Mouse (Mus musculus): Measurements from ENCODE around the gene Son. TPM values are rescaled to one million over a fixed set of nuclear protein-coding genes. Genes with fewer than 3 reads are reported as not detected.

The Son gene
- polyA plus RNA-seq, 1 experiment from 2014 or later = 111 TPM

- Histone ChIP-seq H3K9me3 (no peaks in the 10 kb centered on the region), H3K27ac (no peak overlapping the region), H3K27me3 (ENCODE audit: poor library complexity, severe bottlenecking) (no peaks in the 10 kb centered on the region), H3K4me1 (peaks cover 7% of the 10 kb centered on the region), H3K4me3 (no peak overlapping the region), H3K36me3 (replicated peaks) (peaks cover 79% of the 10 kb centered on the region)
- no peak for DNase-seq (ENCODE audit: extremely low spot score, low spot score)
- 93% methylated on average over 13 of the region's 13 CpGs for WGBS
Measured at GRCm38 (mm10) chr16:91701908-91702307, 54.6 kb downstream of the Son start.

GRCm38 (mm10) chr16:91702771-91703188, 55.5 kb downstream of the Son start:
- DNase-seq (ENCODE audit: extremely low spot score, low spot score) = no peak
- H3K27ac ChIP-seq = no peak overlapping the region
- H3K9me3 ChIP-seq = no peaks in the 10 kb centered on the region
- 68% methylated on average over 3 of the region's 3 CpGs for WGBS
- no peak overlapping the region for H3K4me3 ChIP-seq
- no peaks in the 10 kb centered on the region for H3K27me3 ChIP-seq (ENCODE audit: poor library complexity, severe bottlenecking)
- H3K4me1 ChIP-seq = peaks cover 7% of the 10 kb centered on the region
- peaks cover 78% of the 10 kb centered on the region for H3K36me3 ChIP-seq (replicated peaks)

GRCm38 (mm10) chr16:91704603-91705340, 57.5 kb downstream of the Son start:
- Histone ChIP-seq H3K4me1 (peaks cover 7% of the 10 kb centered on the region), H3K36me3 (replicated peaks) (peaks cover 75% of the 10 kb centered on the region), H3K9me3 (no peaks in the 10 kb centered on the region), H3K27me3 (ENCODE audit: poor library complexity, severe bottlenecking) (no peaks in the 10 kb centered on the region), H3K27ac (no peak overlapping the region), H3K4me3 (no peak overlapping the region)
- DNase-seq (ENCODE audit: extremely low spot score, low spot score) = no peak
- WGBS = 87% methylated on average over 14 of the region's 14 CpGs

GRCm38 (mm10) chr16:91710241-91710640, 62.9 kb downstream of the Son start:
- H3K4me1 ChIP-seq = no peaks in the 10 kb centered on the region
- no peaks in the 10 kb centered on the region for H3K9me3 ChIP-seq
- peaks cover 83% of the 10 kb centered on the region for H3K36me3 ChIP-seq (replicated peaks)
- H3K27ac ChIP-seq = no peak overlapping the region
- WGBS = 91% methylated on average over 7 of the region's 7 CpGs
- no peak overlapping the region for H3K4me3 ChIP-seq
- H3K27me3 ChIP-seq (ENCODE audit: poor library complexity, severe bottlenecking) = no peaks in the 10 kb centered on the region
- no peak for DNase-seq (ENCODE audit: extremely low spot score, low spot score)

GRCm38 (mm10) chr16:91716927-91717349, 69.6 kb downstream of the Son start:
- 87% methylated on average over 11 of the region's 11 CpGs for WGBS
- Histone ChIP-seq H3K4me3 (no peak overlapping the region), H3K36me3 (replicated peaks) (peaks cover 79% of the 10 kb centered on the region), H3K27ac (no peak overlapping the region), H3K4me1 (no peaks in the 10 kb centered on the region), H3K9me3 (no peaks in the 10 kb centered on the region), H3K27me3 (ENCODE audit: poor library complexity, severe bottlenecking) (no peaks in the 10 kb centered on the region)
- no peak for DNase-seq (ENCODE audit: extremely low spot score, low spot score)

GRCm38 (mm10) chr16:91717399-91717798, 70.1 kb downstream of the Son start:
- peak overlapping the region; percentile 8; the same call in 1 of the 2 replicates for H3K27ac ChIP-seq
- peaks cover 1% of the 10 kb centered on the region; the same call in 1 of the 2 replicates for H3K4me1 ChIP-seq
- H3K36me3 ChIP-seq (replicated peaks) = peaks cover 75% of the 10 kb centered on the region
- no peaks in the 10 kb centered on the region for H3K9me3 ChIP-seq
- DNase-seq (ENCODE audit: extremely low spot score, low spot score) = no peak
- no peak overlapping the region for H3K4me3 ChIP-seq
- WGBS = 90% methylated on average over 4 of the region's 4 CpGs
- no peaks in the 10 kb centered on the region for H3K27me3 ChIP-seq (ENCODE audit: poor library complexity, severe bottlenecking)

GRCm38 (mm10) chr16:91724247-91724646, 76.9 kb downstream of the Son start:
- no peaks in the 10 kb centered on the region for H3K27me3 ChIP-seq (ENCODE audit: poor library complexity, severe bottlenecking)
- H3K4me3 ChIP-seq = no peak overlapping the region
- H3K9me3 ChIP-seq = no peaks in the 10 kb centered on the region
- H3K36me3 ChIP-seq (replicated peaks) = peaks cover 28% of the 10 kb centered on the region
- peaks cover 19% of the 10 kb centered on the region for H3K4me1 ChIP-seq
- no peak overlapping the region for H3K27ac ChIP-seq
- 49% methylated on average over 3 of the region's 3 CpGs for WGBS
- peak; percentile 49 for DNase-seq (ENCODE audit: extremely low spot score, low spot score)

GRCm38 (mm10) chr16:91727433-91727832, 80.1 kb downstream of the Son start:
- WGBS = 92% methylated on average over 15 of the region's 15 CpGs
- Histone ChIP-seq H3K36me3 (replicated peaks) (peaks cover 10% of the 10 kb centered on the region; the same call in 1 of the 2 replicates), H3K4me1 (peaks cover 39% of the 10 kb centered on the region), H3K9me3 (no peaks in the 10 kb centered on the region), H3K27me3 (ENCODE audit: poor library complexity, severe bottlenecking) (no peaks in the 10 kb centered on the region), H3K27ac (no peak overlapping the region), H3K4me3 (peak overlapping the region; percentile 97)
- DNase-seq (ENCODE audit: extremely low spot score, low spot score) = no peak

GRCm38 (mm10) chr16:91728123-91729065, 81.1 kb downstream of the Son start, which contains the start of gene Cryzl1:
Gene Cryzl1, minus strand, starts transcription at chr16:91728975.
- peaks cover 10% of the 10 kb centered on the region; the same call in 1 of the 2 replicates for H3K36me3 ChIP-seq (replicated peaks)
- no peaks in the 10 kb centered on the region for H3K9me3 ChIP-seq
- peak; percentile 97 for DNase-seq (ENCODE audit: extremely low spot score, low spot score)
- no peaks in the 10 kb centered on the region for H3K27me3 ChIP-seq (ENCODE audit: poor library complexity, severe bottlenecking)
- peak within 1 kb of the TSS; percentile 96 for H3K27ac ChIP-seq
- H3K4me3 ChIP-seq = peak within 1 kb of the TSS; percentile 97
- H3K4me1 ChIP-seq = peaks cover 38% of the 10 kb centered on the region
- WGBS = 3% methylated on average over 46 of the region's 46 CpGs

Other genes with a start within 250 kb of the Son start
- 4.7 and 5.8 TPM in 2 replicates for gene Il10rb, start 241.3 kb upstream of the Son start, polyA plus RNA-seq (2016; fragmentation: Nextera tagmentation; extraction: Ambion mirVana)
- 48.3 and 52.7 TPM in 2 replicates for gene Ifnar1, start 162.3 kb upstream of the Son start, polyA plus RNA-seq (2016; fragmentation: Nextera tagmentation; extraction: Ambion mirVana)
- gene Ifngr2, start 100.4 kb upstream of the Son start, polyA plus RNA-seq (2016; fragmentation: Nextera tagmentation; extraction: Ambion mirVana) = 27.2 and 28.0 TPM in 2 replicates
- gene Tmem50b, start 49.7 kb upstream of the Son start, polyA plus RNA-seq (2016; fragmentation: Nextera tagmentation; extraction: Ambion mirVana) = 32.7 and 33.8 TPM in 2 replicates
- gene Dnajc28, start 28.5 kb upstream of the Son start, polyA plus RNA-seq (2016; fragmentation: Nextera tagmentation; extraction: Ambion mirVana) = 2.9 and 4.0 TPM in 2 replicates
- gene Gart, start 554 bp upstream of the Son start, polyA plus RNA-seq (2016; fragmentation: Nextera tagmentation; extraction: Ambion mirVana) = 204 and 211 TPM in 2 replicates
- gene Donson, start 41.3 kb downstream of the Son start, polyA plus RNA-seq (2016; fragmentation: Nextera tagmentation; extraction: Ambion mirVana) = 34.3 and 38.1 TPM in 2 replicates
- 61.5 and 67.1 TPM in 2 replicates for gene Cryzl1, start 81.5 kb downstream of the Son start, polyA plus RNA-seq (2016; fragmentation: Nextera tagmentation; extraction: Ambion mirVana)
- 38.7 and 40.7 TPM in 2 replicates for gene Itsn1, start 81.8 kb downstream of the Son start, polyA plus RNA-seq (2016; fragmentation: Nextera tagmentation; extraction: Ambion mirVana)

All from forebrain, embryonic 10.5 days (tissue).